ENCODE assay signal across 8 mouse cellular contexts in genomic region chr3:121389860-121390530, GRCm38 (mm10). TPM values are rescaled to one million over a fixed set of nuclear protein-coding genes. Genes with fewer than 3 reads are reported as not detected.
DNase-seq lines count a peak whose midpoint lies in the region; ATAC-seq and TF ChIP-seq lines count a peak whose summit lies in the region.

No protein-coding gene starts in this region.

- H3K4me3 ChIP-seq in forebrain, embryonic 16.5 days (replicated peaks; ENCODE audit: low read length) = no peak overlapping the region; the same call in 1 of the 2 replicates
- H3K4me3 ChIP-seq in intestine, postnatal 0 days (ENCODE audit: low read depth, low read length) = no peak overlapping the region
- H3K4me3 ChIP-seq in stomach, embryonic 16.5 days (replicated peaks; ENCODE audit: low read length) = no peak overlapping the region; the same call in 1 of the 2 replicates

- TF ChIP-seq CTCF in intestine, postnatal 0 days (IDR thresholded peaks at IDR 0.05; ENCODE audit: low read depth) = no peak

- H3K36me3 ChIP-seq in forebrain, embryonic 16.5 days (ENCODE audit: control insufficient read depth, insufficient read depth) = no peaks in the 10 kb centered on the region
- H3K36me3 ChIP-seq in intestine, postnatal 0 days (ENCODE audit: control insufficient read depth, insufficient read depth) = no peaks in the 10 kb centered on the region
- H3K36me3 ChIP-seq in stomach, embryonic 16.5 days (ENCODE audit: control insufficient read depth, insufficient read depth, low read length) = no peaks in the 10 kb centered on the region

- H3K9ac ChIP-seq in forebrain, embryonic 16.5 days (replicated peaks; ENCODE audit: low read depth, low read length) = peak overlapping the region; percentile 16
- no peak overlapping the region for H3K9ac ChIP-seq in intestine, postnatal 0 days (ENCODE audit: low read depth, low read length)
- H3K9ac ChIP-seq in stomach, embryonic 16.5 days (ENCODE audit: low read length) = no peak overlapping the region

- ATAC-seq in forebrain, embryonic 16.5 days = peak; percentile 75
- ATAC-seq in intestine, postnatal 0 days = no peak
- peak; percentile 67 for ATAC-seq in stomach, embryonic 16.5 days (ENCODE audit: insufficient read depth, low FRiP score)

- H3K27ac ChIP-seq in forebrain, embryonic 16.5 days (ENCODE audit: low read length) = no peak overlapping the region
- no peak overlapping the region for H3K27ac ChIP-seq in intestine, postnatal 0 days (ENCODE audit: low read depth, low read length)
- peak overlapping the region; percentile 79 for H3K27ac ChIP-seq in stomach, embryonic 16.5 days (ENCODE audit: low read length)

- peaks cover 8% of the 10 kb centered on the region; the same call in 1 of the 2 replicates for H3K4me1 ChIP-seq in forebrain, embryonic 16.5 days (replicated peaks; ENCODE audit: control insufficient read depth, insufficient read depth, low read length)
- H3K4me1 ChIP-seq in intestine, postnatal 0 days (replicated peaks; ENCODE audit: control insufficient read depth, insufficient read depth, low read length) = no peaks in the 10 kb centered on the region
- H3K4me1 ChIP-seq in stomach, embryonic 16.5 days (ENCODE audit: control insufficient read depth, insufficient read depth, low read length) = peaks cover 11% of the 10 kb centered on the region; the same call in 1 of the 2 replicates

- 17% methylated on average over 17 of the region's 17 CpGs for WGBS in forebrain, embryonic 16.5 days
- WGBS in intestine, postnatal 0 days = 36% methylated on average over 17 of the region's 17 CpGs
- 21% methylated on average over 17 of the region's 17 CpGs for WGBS in stomach, embryonic 16.5 days

- H3K27me3 ChIP-seq in forebrain, embryonic 16.5 days (replicated peaks; ENCODE audit: control insufficient read depth, insufficient read depth, low read length) = no peaks in the 10 kb centered on the region
- H3K27me3 ChIP-seq in intestine, postnatal 0 days (replicated peaks; ENCODE audit: control insufficient read depth, insufficient read depth, low read length) = no peaks in the 10 kb centered on the region
- no peaks in the 10 kb centered on the region for H3K27me3 ChIP-seq in stomach, embryonic 16.5 days (ENCODE audit: control insufficient read depth, insufficient read depth, low read length)

- peak overlapping the region; percentile 26 for H3K4me2 ChIP-seq in forebrain, embryonic 16.5 days (ENCODE audit: low read length)
- H3K4me2 ChIP-seq in intestine, postnatal 0 days (replicated peaks; ENCODE audit: low read depth) = peak overlapping the region; percentile 21; the same call in 1 of the 2 replicates
- H3K4me2 ChIP-seq in stomach, embryonic 16.5 days (ENCODE audit: low read depth, low read length) = peak overlapping the region; percentile 33

- H3K9me3 ChIP-seq in forebrain, embryonic 16.5 days (ENCODE audit: control insufficient read depth, low read length) = no peaks in the 10 kb centered on the region
- H3K9me3 ChIP-seq in intestine, postnatal 0 days (ENCODE audit: control insufficient read depth) = no peaks in the 10 kb centered on the region
- no peaks in the 10 kb centered on the region for H3K9me3 ChIP-seq in stomach, embryonic 16.5 days (replicated peaks; ENCODE audit: control insufficient read depth, low read length)

- peak; percentile 55 to 56 for DNase-seq in cerebellum, postnatal 10 days
- no peak for DNase-seq in cerebellum, adult 11-12 months
- DNase-seq in R1 (ENCODE audit: low read depth, low spot score) = peak; percentile 40
- peak; percentile 47 to 50 for DNase-seq in lung, postnatal 4 days
- DNase-seq in urinary bladder, adult 2 months (ENCODE audit: low spot score) = no peak

RNA-seq across cellular contexts. Expression of gene Cnn3, which starts 36.3 kb away (rescaled TPM):
- polyA plus RNA-seq in forebrain, embryonic 16.5 days (2015; fragmentation: Nextera tagmentation; extraction: Ambion mirVana) = 554 and 700 TPM in 2 replicates
- 132 and 135 TPM in 2 replicates for polyA plus RNA-seq in intestine, postnatal 0 days (2015; fragmentation: Nextera tagmentation; extraction: Ambion mirVana)
- 525 and 535 TPM in 2 replicates for polyA plus RNA-seq in stomach, embryonic 16.5 days (2015; fragmentation: Nextera tagmentation; extraction: Ambion mirVana)
- 427 and 481 TPM in 2 replicates for polyA plus RNA-seq in urinary bladder, adult 2 months (2012; rRNA removed)

Comparison
In these comparisons a context has a peak if more than half of its experiments do, and no peak if none do; other contexts are left out.
1. DNase-seq: peak in cerebellum, postnatal 10 days (2 of 2), R1 (single experiment) and lung, postnatal 4 days (2 of 2); none in cerebellum, adult 11-12 months (single experiment) and urinary bladder, adult 2 months (single experiment).
2. Peak in every context shown above with its lines, with median percentiles within 50 percentile points of each other: H3K4me2 ChIP-seq.